Mouse (Mus musculus): ENCODE results near the gene Nckipsd.

- TF ChIP-seq ZNF384 (IDR thresholded peaks at IDR 0.05; ENCODE audit: low read depth, low read length) (no peak), MAFK (IDR thresholded peaks at IDR 0.05; ENCODE audit: insufficient read depth, low read depth, low read length) (no peak)
These were observed 9.6 kb upstream of the Nckipsd start for GRCm38 (mm10) chr9:108798508-108799075.
